Mouse (Mus musculus) erythroblast, embryonic 14.5 days (primary cell): ENCODE data around the gene Vav1. TPM values are rescaled to one million over a fixed set of nuclear protein-coding genes. Genes with fewer than 3 reads are reported as not detected.

Experiments
- H3K27me3 ChIP-seq: 2 replicates; pipeline ENCODE4 v1.6.1; 2012; ENCODE audit warnings: inconsistent platforms; ENCODE audit not compliant: control insufficient read depth
- H3K36me3 ChIP-seq: 2 replicates; pipeline ENCODE4 v1.6.1; 2012; ENCODE audit warnings: mild to moderate bottlenecking, inconsistent platforms; ENCODE audit not compliant: control insufficient read depth
- H3K4me1 ChIP-seq: 2 replicates; pipeline ENCODE4 v1.6.1; 2012; ENCODE audit warnings: inconsistent platforms; ENCODE audit not compliant: control insufficient read depth
- H3K4me3 ChIP-seq: replicated peaks from 2 replicates; pipeline ENCODE3; 2012; ENCODE audit warnings: moderate library complexity, mild to moderate bottlenecking, inconsistent platforms
- H3K9me3 ChIP-seq: 2 replicates; pipeline ENCODE4 v1.6.1; 2012; ENCODE audit warnings: low read length, inconsistent platforms, mixed read lengths; ENCODE audit not compliant: control insufficient read depth
- GATA1 ChIP-seq: IDR thresholded peaks from 2 replicates; pipeline ENCODE4 v1.6.1; 2012; ENCODE audit warnings: low read length, inconsistent platforms, mixed read lengths
- TAL1 ChIP-seq: IDR thresholded peaks from 3 replicates; pipeline ENCODE4 v1.6.1; 2012; ENCODE audit warnings: low read length, inconsistent platforms, mixed read lengths
- polyA plus RNA-seq: library from polyadenylated mRNA; stranded (reverse); fragments of >175 nt; gene quantifications from 2 replicates; pipeline ENCODE4 v1.2.3, GENCODE M21; 2012

The Vav1 gene
- polyA plus RNA-seq, 1 experiment = 0.18 TPM

DNA sequence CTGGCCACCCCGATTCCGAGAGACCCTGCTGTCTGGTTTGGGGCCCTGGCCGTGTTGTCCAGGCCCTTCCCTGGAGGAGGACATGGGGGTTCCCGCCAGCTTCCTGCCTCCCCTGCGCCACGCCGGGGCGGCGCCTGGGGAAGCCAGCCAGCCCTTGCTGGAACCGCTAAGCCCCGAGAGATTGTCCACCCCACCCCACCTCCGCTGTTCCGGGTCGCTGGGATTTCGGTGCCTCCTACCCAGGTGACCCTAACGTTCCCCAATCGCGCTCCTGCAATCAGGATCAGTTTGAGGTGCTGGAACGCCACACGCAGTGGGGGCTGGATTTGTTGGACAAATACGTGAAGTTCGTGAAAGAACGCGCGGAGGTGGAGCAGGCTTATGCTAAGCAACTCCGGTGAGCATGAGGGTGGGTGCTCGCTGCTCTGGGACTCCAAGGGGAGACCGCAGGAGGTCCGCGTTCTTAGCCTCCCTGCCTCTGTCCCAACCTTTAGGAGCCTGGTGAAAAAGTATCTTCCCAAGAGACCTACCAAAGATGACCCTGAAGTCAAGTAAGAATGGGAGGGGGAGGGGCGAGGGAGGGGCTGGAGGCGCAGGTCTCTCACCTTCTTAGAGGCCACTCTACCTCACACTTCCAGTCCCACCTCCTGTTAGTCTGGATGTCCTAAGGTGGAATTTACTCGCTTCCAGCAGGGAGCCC, 28.3 kb upstream of the Vav1 start:
- Histone ChIP-seq H3K4me3 (peak overlapping the region; percentile 68), H3K4me1 (peaks cover 47% of the 10 kb centered on the region), H3K27me3 (peaks cover 23% of the 10 kb centered on the region), H3K36me3 (peaks cover 9% of the 10 kb centered on the region), H3K9me3 (no peaks in the 10 kb centered on the region)
- TF ChIP-seq GATA1 (no peak), TAL1 (no peak)

DNA sequence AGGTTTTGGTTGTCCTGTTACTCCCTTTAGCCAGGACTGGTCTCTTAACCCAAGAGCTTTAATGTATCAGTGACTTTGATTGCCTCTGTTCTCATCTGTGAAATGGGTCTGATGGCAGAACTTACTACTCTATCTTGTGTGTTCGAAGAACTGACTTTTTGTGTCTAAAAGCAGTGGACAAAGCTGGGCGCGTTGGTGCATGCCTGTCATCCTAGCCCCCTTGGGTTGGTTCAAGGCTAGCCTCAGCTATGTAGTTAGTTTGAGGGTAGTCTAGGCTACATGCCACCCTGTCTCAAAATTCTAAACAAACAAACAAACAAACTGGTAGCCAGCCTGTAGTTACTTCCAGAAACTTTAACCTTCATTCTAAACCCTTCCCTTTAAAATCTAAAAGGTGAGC, 27.5 kb upstream of the Vav1 start:
- TF ChIP-seq TAL1 = no peak
- TF ChIP-seq GATA1 = no peak
- Histone ChIP-seq H3K27me3 (peaks cover 23% of the 10 kb centered on the region), H3K4me3 (no peak overlapping the region), H3K9me3 (no peaks in the 10 kb centered on the region), H3K4me1 (peaks cover 40% of the 10 kb centered on the region), H3K36me3 (peaks cover 7% of the 10 kb centered on the region; the same call in 1 of the 2 replicates)

DNA sequence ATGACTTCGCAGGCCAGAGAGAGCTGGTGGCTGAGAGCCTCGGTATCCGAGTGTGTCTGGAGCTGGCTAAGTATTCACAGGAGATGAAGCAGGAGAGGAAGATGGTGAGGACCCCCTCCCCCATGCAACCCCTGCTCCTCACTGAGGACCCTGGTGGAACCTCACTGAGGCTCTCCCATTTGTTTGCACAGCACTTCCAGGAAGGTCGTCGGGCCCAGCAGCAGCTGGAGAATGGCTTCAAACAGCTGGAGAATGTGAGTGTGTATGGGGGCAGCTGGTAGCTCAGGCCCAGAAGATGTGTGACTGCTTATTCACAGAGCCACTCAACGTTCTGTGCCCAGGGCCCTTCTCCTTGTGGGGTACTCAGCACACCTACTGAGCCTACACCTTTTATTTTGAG, 25.6 kb upstream of the Vav1 start:
- Histone ChIP-seq H3K4me3 (no peak overlapping the region), H3K27me3 (peaks cover 23% of the 10 kb centered on the region), H3K4me1 (peaks cover 24% of the 10 kb centered on the region), H3K9me3 (no peaks in the 10 kb centered on the region), H3K36me3 (peaks cover 7% of the 10 kb centered on the region; the same call in 1 of the 2 replicates)
- TF ChIP-seq TAL1 (no peak), GATA1 (no peak)

DNA sequence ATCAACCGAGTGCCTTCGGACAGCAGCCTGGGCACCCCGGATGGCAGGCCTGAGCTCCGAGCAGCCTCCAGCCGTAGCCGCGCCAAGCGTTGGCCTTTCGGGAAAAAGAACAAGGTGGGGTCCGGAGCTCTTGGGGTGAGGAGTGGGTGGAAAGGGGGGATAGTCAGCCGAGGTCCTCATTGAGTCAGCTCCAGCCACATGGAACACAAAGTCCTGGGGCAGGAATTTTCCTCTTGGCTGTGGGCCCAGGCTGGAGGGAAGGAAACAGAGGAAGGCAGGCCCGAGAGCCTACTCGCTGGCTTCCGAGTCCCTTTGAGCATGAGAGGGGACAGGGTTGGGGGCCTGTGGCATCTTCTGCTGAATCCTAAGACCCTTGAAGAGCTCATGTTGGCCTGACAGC, 23.5 kb upstream of the Vav1 start:
- Histone ChIP-seq H3K4me3 (no peak overlapping the region), H3K36me3 (peaks cover 7% of the 10 kb centered on the region; the same call in 1 of the 2 replicates), H3K4me1 (peaks cover 4% of the 10 kb centered on the region), H3K27me3 (peaks cover 12% of the 10 kb centered on the region), H3K9me3 (no peaks in the 10 kb centered on the region)
- TF ChIP-seq GATA1 = no peak
- no peak for TF ChIP-seq TAL1

DNA sequence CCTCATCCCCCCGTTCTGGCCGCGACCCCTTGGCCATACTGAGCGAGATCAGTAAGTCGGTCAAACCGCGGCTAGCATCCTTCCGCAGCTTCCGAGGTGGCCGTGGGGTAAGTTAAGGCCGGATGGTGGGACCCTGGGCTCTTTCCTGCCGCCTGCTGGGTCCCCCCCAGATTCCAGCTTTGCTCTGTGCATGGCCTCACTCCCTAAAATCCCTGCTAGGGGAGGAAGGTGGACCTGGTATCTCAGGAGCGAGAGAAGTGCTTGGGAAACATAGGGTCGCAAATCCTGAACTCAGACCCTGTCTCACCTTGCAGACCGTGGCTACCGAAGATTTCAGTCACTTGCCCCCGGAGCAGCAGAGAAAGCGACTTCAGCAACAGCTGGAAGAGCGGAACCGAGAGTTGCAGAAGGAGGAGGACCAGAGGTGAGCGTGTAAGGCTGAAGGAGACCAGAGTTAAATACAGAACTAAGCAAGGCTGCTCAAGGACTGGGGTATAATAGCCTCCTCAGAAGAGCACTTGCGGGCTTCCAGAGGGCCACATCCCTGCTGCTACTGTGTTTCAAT, 21.9 kb upstream of the Vav1 start:
- TF ChIP-seq TAL1 = no peak
- TF ChIP-seq GATA1 = no peak
- Histone ChIP-seq H3K4me1 (peaks cover 2% of the 10 kb centered on the region), H3K36me3 (peaks cover 7% of the 10 kb centered on the region; the same call in 1 of the 2 replicates), H3K9me3 (no peaks in the 10 kb centered on the region), H3K4me3 (no peak overlapping the region), H3K27me3 (no peaks in the 10 kb centered on the region)

DNA sequence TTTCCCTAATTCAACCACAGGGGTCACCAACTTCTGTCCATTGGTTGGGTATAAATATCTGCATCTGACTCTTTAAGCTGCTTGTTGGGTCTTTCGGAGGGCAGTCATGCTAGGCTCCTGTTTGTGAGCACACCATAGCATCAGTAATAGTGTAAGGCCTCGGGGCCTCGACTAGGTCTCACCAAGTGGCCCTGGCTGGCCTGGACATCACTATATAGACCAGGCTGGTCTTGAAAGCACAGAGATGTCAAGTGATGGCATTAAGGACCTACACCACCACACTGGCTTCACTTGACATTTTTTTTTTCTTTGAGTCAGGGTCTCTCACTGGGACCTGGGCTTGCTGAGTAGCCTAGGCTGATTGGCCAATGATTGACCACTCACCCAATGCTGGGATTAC, 20.7 kb upstream of the Vav1 start:
- peaks cover 8% of the 10 kb centered on the region; the same call in 1 of the 2 replicates for H3K36me3 ChIP-seq

DNA sequence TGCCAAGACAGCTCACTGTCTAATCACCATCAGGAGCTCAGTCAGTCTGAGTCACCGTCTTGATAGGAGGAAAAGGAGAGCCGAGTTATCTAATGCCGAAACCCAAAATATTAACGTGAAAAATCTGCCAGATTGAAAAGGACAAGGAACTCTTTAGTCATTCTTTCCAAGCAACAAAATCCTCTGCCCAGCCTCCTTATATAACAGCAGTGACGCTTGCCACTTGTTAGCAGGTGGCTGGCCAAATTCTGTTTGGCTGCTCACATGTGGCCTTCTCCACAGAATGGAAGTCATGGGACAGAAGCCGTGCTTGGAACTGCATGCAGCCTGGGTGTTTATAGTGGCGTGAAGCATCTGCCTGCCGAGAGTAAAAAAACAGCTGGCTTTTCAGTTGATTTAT, 19.2 kb upstream of the Vav1 start:
- TF ChIP-seq GATA1 (no peak), TAL1 (no peak)
- H3K36me3 ChIP-seq = peaks cover 3% of the 10 kb centered on the region; the same call in 1 of the 2 replicates
- peaks cover 9% of the 10 kb centered on the region for H3K4me1 ChIP-seq
- H3K9me3 ChIP-seq = no peaks in the 10 kb centered on the region
- H3K27me3 ChIP-seq = no peaks in the 10 kb centered on the region
- H3K4me3 ChIP-seq = no peak overlapping the region

More for the DNA sequence above, 20.7 kb upstream of the Vav1 start:
- no peaks in the 10 kb centered on the region for H3K9me3 ChIP-seq
- peaks cover 2% of the 10 kb centered on the region for H3K4me1 ChIP-seq
- H3K27me3 ChIP-seq = no peaks in the 10 kb centered on the region
- TF ChIP-seq GATA1 = no peak
- no peak for TF ChIP-seq TAL1
- no peak overlapping the region for H3K4me3 ChIP-seq

DNA sequence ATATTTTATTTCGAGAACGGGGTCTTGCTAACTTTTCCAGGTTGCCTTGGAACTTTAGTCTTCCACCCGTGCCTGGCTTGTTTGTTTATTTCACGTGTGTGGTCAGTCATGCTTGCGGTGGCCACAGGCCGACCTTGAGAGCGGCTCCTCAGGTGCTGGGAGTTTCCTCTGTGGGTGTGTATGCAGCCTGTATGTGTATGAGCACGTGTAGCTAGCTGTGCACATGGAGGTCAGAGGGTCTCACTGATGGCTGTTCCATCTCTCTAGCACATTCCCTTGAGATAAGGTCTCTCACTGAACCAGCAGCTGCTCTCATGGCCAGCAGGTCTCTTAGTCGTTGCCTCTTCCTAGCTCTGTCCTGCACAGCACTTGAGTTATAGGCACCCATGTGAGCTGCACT, 18.5 kb upstream of the Vav1 start:
- Histone ChIP-seq H3K4me3 (no peak overlapping the region), H3K27me3 (no peaks in the 10 kb centered on the region), H3K36me3 (peaks cover 3% of the 10 kb centered on the region; the same call in 1 of the 2 replicates), H3K4me1 (peaks cover 15% of the 10 kb centered on the region), H3K9me3 (no peaks in the 10 kb centered on the region)
- no peak for TF ChIP-seq GATA1
- TF ChIP-seq TAL1 = no peak

DNA sequence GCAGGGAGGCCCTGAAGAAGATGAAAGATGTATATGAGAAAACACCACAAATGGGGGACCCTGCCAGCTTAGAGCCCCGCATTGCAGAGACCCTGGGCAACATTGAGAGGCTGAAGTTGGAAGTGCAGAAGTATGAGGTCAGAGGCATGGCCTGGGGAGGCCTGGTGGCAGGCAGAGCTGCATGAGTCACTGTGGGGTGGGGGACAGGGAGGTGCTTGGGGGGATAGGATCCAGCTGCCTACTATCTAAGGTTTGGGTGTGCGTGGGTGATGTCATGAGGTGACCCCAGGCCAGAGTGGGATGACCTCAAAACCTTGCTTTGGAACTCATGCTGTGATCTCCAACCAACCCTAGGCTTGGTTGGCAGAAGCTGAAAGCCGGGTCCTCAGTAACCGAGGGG, 17.6 kb upstream of the Vav1 start:
- TF ChIP-seq GATA1 = no peak
- TF ChIP-seq TAL1 = no peak
- no peaks in the 10 kb centered on the region for H3K27me3 ChIP-seq
- peaks cover 19% of the 10 kb centered on the region for H3K4me1 ChIP-seq
- no peaks in the 10 kb centered on the region for H3K9me3 ChIP-seq
- H3K36me3 ChIP-seq = peaks cover 3% of the 10 kb centered on the region; the same call in 1 of the 2 replicates
- no peak overlapping the region for H3K4me3 ChIP-seq

DNA sequence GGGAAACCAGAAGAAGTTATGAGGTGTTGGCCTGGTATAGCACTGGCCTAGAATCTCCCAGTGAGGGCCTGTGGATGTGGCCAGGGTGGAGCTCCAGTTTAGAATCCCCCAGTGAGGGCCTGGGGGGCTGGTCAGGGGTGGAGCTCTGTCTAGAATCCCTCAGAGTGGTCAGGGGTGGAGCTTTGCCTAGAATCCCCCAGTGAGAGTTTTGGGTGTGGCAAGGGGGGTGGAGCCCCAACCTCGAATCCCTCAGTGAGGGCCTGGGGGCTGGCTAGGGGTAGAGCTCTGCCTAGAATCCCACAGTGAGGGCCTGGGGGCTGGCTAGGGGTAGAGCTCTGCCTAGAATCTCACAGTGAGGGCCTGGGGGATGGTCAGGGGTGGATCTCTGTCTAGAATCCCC, 17.1 kb upstream of the Vav1 start:
- Histone ChIP-seq H3K36me3 (peaks cover 3% of the 10 kb centered on the region; the same call in 1 of the 2 replicates), H3K4me1 (peaks cover 19% of the 10 kb centered on the region), H3K9me3 (no peaks in the 10 kb centered on the region), H3K4me3 (no peak overlapping the region), H3K27me3 (no peaks in the 10 kb centered on the region)
- TF ChIP-seq GATA1 (no peak), TAL1 (no peak)
